Mouse (Mus musculus) T-helper 2 cell (primary cell): Measurements from ENCODE around the gene 4933411K16Rik.

Experiments used
- in situ Hi-C: fragments of 300-600 bp; cut with MboI, MseI; formaldehyde crosslinking; loops from one replicate; pipeline ENCODE4 v1.15.1; 2025; ENCODE audit warnings: high pct_unique_total_duplicates

Gene 4933411K16Rik

GRCm38 (mm10) chr19:42051948-42052347, at the start of gene 4933411K16Rik:
4933411K16Rik (plus strand) TSS chr19:42052248.
- in situ Hi-C loops: no loop called here

- in situ Hi-C loops: no loop called here
Measured at GRCm38 (mm10) chr19:42004258-42004657, 47.8 kb upstream of the 4933411K16Rik start.

GRCm38 (mm10) chr19:42005616-42006015, 46.4 kb upstream of the 4933411K16Rik start:
- in situ Hi-C loops: no loop called here

- in situ Hi-C loops: no loop called here
Measured at GRCm38 (mm10) chr19:42006568-42006967, 45.5 kb upstream of the 4933411K16Rik start.

- in situ Hi-C loops: no loop called here
Measured at GRCm38 (mm10) chr19:42008586-42008985, 43.5 kb upstream of the 4933411K16Rik start.

- in situ Hi-C loops: no loop called here
Measured at GRCm38 (mm10) chr19:42009067-42009466, 43.0 kb upstream of the 4933411K16Rik start.

- in situ Hi-C loops: no loop called here
Measured at GRCm38 (mm10) chr19:42010436-42010835, 41.6 kb upstream of the 4933411K16Rik start.

GRCm38 (mm10) chr19:42011123-42011522, 40.9 kb upstream of the 4933411K16Rik start:
- in situ Hi-C loops: no loop called here

- in situ Hi-C loops: no loop called here
Measured at GRCm38 (mm10) chr19:42014231-42014825, 37.7 kb upstream of the 4933411K16Rik start.

GRCm38 (mm10) chr19:42015001-42015400, 37.0 kb upstream of the 4933411K16Rik start:
- in situ Hi-C loops: no loop called here

GRCm38 (mm10) chr19:42016251-42016650, 35.8 kb upstream of the 4933411K16Rik start:
- in situ Hi-C loops: no loop called here

- in situ Hi-C loops: no loop called here
Measured at GRCm38 (mm10) chr19:42016840-42017239, 35.2 kb upstream of the 4933411K16Rik start.

- in situ Hi-C loops: no loop called here
Measured at GRCm38 (mm10) chr19:42017399-42018247, 34.4 kb upstream of the 4933411K16Rik start.

- in situ Hi-C loops: no loop called here
Measured at GRCm38 (mm10) chr19:42019011-42019522, 33.0 kb upstream of the 4933411K16Rik start.

GRCm38 (mm10) chr19:42021681-42022541, 30.1 kb upstream of the 4933411K16Rik start:
- in situ Hi-C loops: no loop called here

- in situ Hi-C loops: no loop called here
Measured at GRCm38 (mm10) chr19:42022542-42022848, 29.6 kb upstream of the 4933411K16Rik start.

GRCm38 (mm10) chr19:42026158-42026557, 25.9 kb upstream of the 4933411K16Rik start:
- in situ Hi-C loops: loop anchor here (5.0 kb wide), 1 partner anchor 89 kb away; no protein-coding TSS in a partner anchor

- in situ Hi-C loops: no loop called here
Measured at GRCm38 (mm10) chr19:42031112-42031511, 20.9 kb upstream of the 4933411K16Rik start.

GRCm38 (mm10) chr19:42033611-42034010, 18.4 kb upstream of the 4933411K16Rik start:
- in situ Hi-C loops: no loop called here

GRCm38 (mm10) chr19:42034146-42034775, 17.8 kb upstream of the 4933411K16Rik start:
- in situ Hi-C loops: no loop called here

- in situ Hi-C loops: no loop called here
Measured at GRCm38 (mm10) chr19:42034881-42035455, 17.1 kb upstream of the 4933411K16Rik start.
